Mouse (Mus musculus) forebrain, embryonic 10.5 days (tissue): ENCODE results near the gene Lgalsl. TPM values are rescaled to one million over a fixed set of nuclear protein-coding genes. Genes with fewer than 3 reads are reported as not detected.

Experiments
- DNase-seq: peaks from one replicate; pipeline ENCODE4 v3.0.0-alpha.2; 2017; ENCODE audit warnings: low spot score; ENCODE audit errors: extremely low spot score
- H3K27ac ChIP-seq: fragments of 300-500 bp; sonication (generic); 2 replicates; pipeline ENCODE4 v1.5.1; 2016; ENCODE audit warnings: mild to moderate bottlenecking
- H3K27me3 ChIP-seq: fragments of 300-500 bp; sonication (generic); 2 replicates; pipeline ENCODE4 v1.6.1; 2016; ENCODE audit warnings: mild to moderate bottlenecking; ENCODE audit not compliant: poor library complexity, severe bottlenecking
- H3K36me3 ChIP-seq: fragments of 300-500 bp; sonication (generic); replicated peaks from 2 replicates; pipeline ENCODE4 v1.6.1; 2016; ENCODE audit warnings: mild to moderate bottlenecking, moderate library complexity
- H3K4me1 ChIP-seq: fragments of 300-500 bp; sonication (generic); 2 replicates; pipeline ENCODE4 v1.6.1; 2016
- H3K4me3 ChIP-seq: fragments of 300-500 bp; sonication (generic); 2 replicates; pipeline ENCODE4 v1.5.1; 2016; ENCODE audit warnings: mild to moderate bottlenecking, moderate library complexity
- H3K9me3 ChIP-seq: fragments of 300-500 bp; sonication (generic); 2 replicates; pipeline ENCODE4 v1.6.1; 2016; ENCODE audit warnings: mild to moderate bottlenecking, moderate library complexity
- WGBS: fragments of 180-500 bp; shearing (Covaris S2); methylation state at CpG from one replicate; pipeline ENCODE4 v1.1.7; 2016; 5-methylcytosine and 5-hydroxymethylcytosine counted together
- polyA plus RNA-seq: library from polyadenylated mRNA; unstranded; fragments of >200 nt; fragmentation: Nextera tagmentation; extraction: Ambion mirVana; gene quantifications from 2 replicates; pipeline ENCODE4 v1.2.1, GENCODE M21; 2016

Gene Lgalsl
- polyA plus RNA-seq, 1 experiment from 2014 or later, result 27.2 TPM

- Histone ChIP-seq H3K4me3 (no peak overlapping the region), H3K36me3 (no peaks in the 10 kb centered on the region), H3K27ac (0 out of 2 replicates have a peak overlapping the region, but pooled peaks have one; percentile 11), H3K27me3 (no peaks in the 10 kb centered on the region), H3K9me3 (no peaks in the 10 kb centered on the region), H3K4me1 (peaks cover 45% of the 10 kb centered on the region)
- 87% methylated on average over 4 of the region's 4 CpGs for WGBS
- no peak for DNase-seq
Observed at GRCm38 (mm10) chr11:20857921-20858320, 27.1 kb upstream of the Lgalsl start.

GRCm38 (mm10) chr11:20854032-20854741, 23.3 kb upstream of the Lgalsl start:
- no peaks in the 10 kb centered on the region for H3K9me3 ChIP-seq
- H3K36me3 ChIP-seq, result no peaks in the 10 kb centered on the region
- no peaks in the 10 kb centered on the region for H3K27me3 ChIP-seq
- no peak overlapping the region for H3K4me3 ChIP-seq
- 49% methylated on average over 4 of the region's 4 CpGs for WGBS
- DNase-seq, result no peak
- H3K4me1 ChIP-seq, result peaks cover 44% of the 10 kb centered on the region
- H3K27ac ChIP-seq, result no peak overlapping the region

DNA sequence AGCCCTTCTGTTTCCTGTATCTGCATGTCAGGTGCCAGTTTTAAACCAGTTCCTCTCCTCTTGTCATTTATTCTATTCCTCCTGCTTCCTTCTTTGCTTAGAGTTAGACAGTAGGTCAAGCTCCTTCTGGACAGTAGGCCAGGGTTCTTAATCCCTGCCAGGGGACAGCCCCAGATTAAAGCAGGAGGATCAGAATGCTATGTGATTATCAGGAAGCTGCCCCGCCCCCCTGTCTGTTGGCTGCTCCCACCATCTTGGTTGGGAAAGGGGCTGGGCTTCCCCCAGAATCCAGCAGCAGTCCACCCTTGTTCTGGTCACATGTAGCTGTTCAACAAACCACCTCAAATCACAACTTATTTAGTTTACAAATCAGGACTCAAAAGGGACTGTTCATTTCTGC, 19.3 kb upstream of the Lgalsl start:
- Histone ChIP-seq H3K36me3 (no peaks in the 10 kb centered on the region), H3K27ac (no peak overlapping the region), H3K9me3 (no peaks in the 10 kb centered on the region), H3K4me1 (peaks cover 25% of the 10 kb centered on the region), H3K27me3 (no peaks in the 10 kb centered on the region), H3K4me3 (no peak overlapping the region)
- WGBS, result 100% methylated on average over 1 of the region's 1 CpGs
- DNase-seq, result no peak

GRCm38 (mm10) chr11:20849403-20849802, 18.5 kb upstream of the Lgalsl start:
- no peaks in the 10 kb centered on the region for H3K27me3 ChIP-seq
- no peaks in the 10 kb centered on the region for H3K36me3 ChIP-seq
- H3K4me1 ChIP-seq, result peaks cover 22% of the 10 kb centered on the region
- DNase-seq, result no peak
- 84% methylated on average over 5 of the region's 5 CpGs for WGBS
- H3K9me3 ChIP-seq, result no peaks in the 10 kb centered on the region
- H3K27ac ChIP-seq, result no peak overlapping the region
- no peak overlapping the region for H3K4me3 ChIP-seq

GRCm38 (mm10) chr11:20837366-20837765, 6.5 kb upstream of the Lgalsl start:
- H3K27ac ChIP-seq, result no peak overlapping the region
- peaks cover 22% of the 10 kb centered on the region for H3K27me3 ChIP-seq
- H3K4me1 ChIP-seq, result peaks cover 8% of the 10 kb centered on the region; the same call in 1 of the 2 replicates
- H3K36me3 ChIP-seq, result no peaks in the 10 kb centered on the region
- DNase-seq, result no peak
- 89% methylated on average over 5 of the region's 5 CpGs for WGBS
- H3K4me3 ChIP-seq, result no peak overlapping the region
- no peaks in the 10 kb centered on the region for H3K9me3 ChIP-seq

DNA sequence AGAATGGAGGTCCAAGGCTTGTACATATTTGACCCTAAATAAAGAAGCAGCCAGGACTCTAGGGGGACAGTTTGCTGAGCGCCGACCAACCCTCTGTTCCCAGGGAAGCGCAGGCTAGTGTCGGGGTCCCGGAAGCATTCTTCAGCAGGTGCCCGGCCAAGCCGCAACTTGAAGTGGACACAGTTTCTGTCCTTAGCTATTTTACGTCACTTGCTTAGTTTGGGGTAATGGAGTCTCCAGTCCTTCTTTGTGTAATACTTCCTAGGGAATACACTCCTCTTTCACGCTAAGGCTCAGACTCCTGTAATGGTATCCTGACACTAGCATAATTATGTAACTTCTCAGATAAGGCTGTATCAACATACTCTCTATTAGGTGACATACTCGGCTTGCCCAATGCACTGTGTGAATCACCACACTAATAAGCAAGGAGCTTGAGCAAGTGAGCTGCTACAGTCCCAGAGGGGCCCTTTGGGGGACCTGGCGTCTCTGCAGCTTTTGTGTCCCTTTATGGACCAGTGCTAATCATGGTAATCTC, 813 bp upstream of the Lgalsl start:
- Histone ChIP-seq H3K9me3 (no peaks in the 10 kb centered on the region), H3K4me3 (peak overlapping the region; percentile 94), H3K27me3 (peaks cover 39% of the 10 kb centered on the region), H3K36me3 (peaks cover 27% of the 10 kb centered on the region), H3K4me1 (peaks cover 40% of the 10 kb centered on the region), H3K27ac (peak overlapping the region; percentile 97)
- DNase-seq, result no peak
- WGBS, result 22% methylated on average over 11 of the region's 11 CpGs

- peak overlapping the region; percentile 94 for H3K4me3 ChIP-seq
- peaks cover 40% of the 10 kb centered on the region for H3K4me1 ChIP-seq
- WGBS, result 16% methylated on average over 23 of the region's 23 CpGs
- peaks cover 39% of the 10 kb centered on the region for H3K27me3 ChIP-seq
- H3K9me3 ChIP-seq, result no peaks in the 10 kb centered on the region
- DNase-seq, result no peak
- peaks cover 42% of the 10 kb centered on the region for H3K36me3 ChIP-seq
- peak overlapping the region; percentile 97 for H3K27ac ChIP-seq
Observed at GRCm38 (mm10) chr11:20829993-20830685, 717 bp downstream of the Lgalsl start.

DNA sequence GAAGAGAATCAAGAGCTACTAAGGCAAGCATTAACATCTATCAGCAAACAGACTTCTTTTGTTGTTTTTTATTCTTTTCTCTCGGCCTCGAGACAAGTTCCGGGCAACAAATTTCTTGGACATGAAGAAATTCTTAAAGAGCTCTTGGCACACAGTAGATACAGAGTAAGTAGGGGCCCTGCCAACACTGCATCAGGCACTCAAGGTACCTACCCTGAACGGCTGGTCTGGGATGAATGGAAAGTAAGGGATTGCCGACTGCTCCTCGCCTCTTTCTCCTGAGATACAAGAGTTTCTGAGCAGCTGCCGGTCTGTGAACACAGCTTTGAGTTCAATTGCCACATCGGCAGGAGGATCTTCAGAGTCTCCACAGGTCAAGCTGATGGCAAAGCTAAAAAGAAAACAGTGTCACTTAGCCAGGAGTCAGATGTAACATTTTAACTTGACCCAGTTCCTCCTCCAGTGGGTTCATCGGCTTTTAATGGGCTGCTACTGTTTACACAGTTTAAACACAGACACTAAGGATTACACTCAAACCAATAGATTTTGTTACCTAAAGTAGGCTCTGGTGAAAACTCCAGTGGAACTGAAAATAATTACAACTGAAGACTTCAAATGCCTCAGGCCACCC, 1.7 kb downstream of the Lgalsl start:
- Histone ChIP-seq H3K4me1 (peaks cover 44% of the 10 kb centered on the region), H3K36me3 (peaks cover 48% of the 10 kb centered on the region), H3K27me3 (peaks cover 34% of the 10 kb centered on the region), H3K27ac (no peak overlapping the region), H3K4me3 (0 out of 2 replicates have a peak overlapping the region, but pooled peaks have one; percentile 94), H3K9me3 (no peaks in the 10 kb centered on the region)
- 76% methylated on average over 9 of the region's 9 CpGs for whole genome bisulfite sequencing
- DNase-seq, result no peak

- no peak for DNase-seq
- WGBS, result 44% methylated on average over 2 of the region's 2 CpGs
- Histone ChIP-seq H3K4me3 (no peak overlapping the region), H3K27me3 (no peaks in the 10 kb centered on the region), H3K9me3 (no peaks in the 10 kb centered on the region), H3K27ac (no peak overlapping the region), H3K36me3 (peaks cover 44% of the 10 kb centered on the region), H3K4me1 (peaks cover 33% of the 10 kb centered on the region)
Observed at GRCm38 (mm10) chr11:20823961-20824360, 6.9 kb downstream of the Lgalsl start.

DNA sequence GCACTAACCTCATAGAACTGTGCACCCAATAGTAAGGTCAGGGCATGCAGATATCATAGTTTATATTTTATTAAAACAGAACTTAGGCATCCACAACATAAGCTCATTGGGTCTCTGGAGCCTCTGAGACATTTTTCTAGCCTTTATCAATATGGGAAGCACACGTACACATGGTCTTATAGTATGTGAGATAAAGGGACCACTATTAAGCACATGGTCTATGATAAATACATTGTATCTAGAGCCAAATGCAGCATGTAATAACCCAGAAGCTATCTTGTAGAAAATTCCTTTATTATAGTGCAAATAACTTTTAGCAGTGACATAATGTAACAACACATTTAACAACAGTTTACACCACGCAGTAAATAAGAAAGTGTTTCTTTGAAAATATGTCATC, 7.6 kb downstream of the Lgalsl start:
- 94% methylated on average over 2 of the region's 2 CpGs for WGBS

GRCm38 (mm10) chr11:20821351-20821750, 9.5 kb downstream of the Lgalsl start:
- H3K4me3 ChIP-seq, result no peak overlapping the region
- no peaks in the 10 kb centered on the region for H3K27me3 ChIP-seq
- DNase-seq, result no peak
- 86% methylated on average over 7 of the region's 7 CpGs for WGBS
- H3K4me1 ChIP-seq, result peaks cover 29% of the 10 kb centered on the region
- no peak overlapping the region for H3K27ac ChIP-seq
- H3K36me3 ChIP-seq, result peaks cover 18% of the 10 kb centered on the region
- H3K9me3 ChIP-seq, result no peaks in the 10 kb centered on the region

More for the DNA sequence above, 7.6 kb downstream of the Lgalsl start:
- Histone ChIP-seq H3K36me3 (peaks cover 37% of the 10 kb centered on the region), H3K4me3 (no peak overlapping the region), H3K27me3 (no peaks in the 10 kb centered on the region), H3K9me3 (no peaks in the 10 kb centered on the region), H3K27ac (no peak overlapping the region), H3K4me1 (peaks cover 29% of the 10 kb centered on the region)
- DNase-seq, result no peak

DNA sequence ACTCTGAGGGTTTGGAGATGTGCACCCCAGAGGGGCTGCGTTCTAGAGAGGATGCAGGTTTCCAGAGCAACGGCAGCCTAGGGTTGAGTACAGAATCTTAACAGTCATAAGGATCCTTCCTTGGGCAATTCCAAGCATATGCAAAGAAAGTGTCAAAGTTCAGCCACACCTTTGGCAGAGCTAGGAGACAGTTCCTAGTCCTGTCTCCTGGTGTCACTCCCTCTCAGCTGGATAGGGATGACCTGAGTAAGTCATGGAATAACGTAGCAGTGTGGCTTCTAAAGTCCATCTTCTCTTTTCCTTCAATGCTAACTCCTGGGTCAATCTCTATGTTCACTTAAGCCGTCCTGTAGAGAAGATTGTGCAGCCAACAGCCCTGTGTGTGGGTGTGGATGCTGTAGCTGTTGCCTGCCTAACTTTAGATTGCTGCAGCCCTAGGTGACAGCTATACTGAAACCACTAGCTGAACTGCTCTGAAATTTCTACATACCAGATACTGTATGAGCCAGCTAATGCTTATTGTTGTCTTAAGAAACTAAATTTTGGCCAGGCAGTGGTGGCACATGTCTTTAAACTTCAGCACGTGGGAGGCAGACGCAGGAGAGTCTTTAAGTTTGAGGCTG, 16.8 kb downstream of the Lgalsl start:
- Histone ChIP-seq H3K4me3 (no peak overlapping the region), H3K36me3 (no peaks in the 10 kb centered on the region), H3K27ac (no peak overlapping the region), H3K27me3 (peaks cover 35% of the 10 kb centered on the region), H3K4me1 (peaks cover 6% of the 10 kb centered on the region), H3K9me3 (no peaks in the 10 kb centered on the region)
- WGBS, result 87% methylated on average over 6 of the region's 6 CpGs
- no peak for DNase-seq
